Mouse (Mus musculus) limb, embryonic 11.5 days (tissue): ENCODE measurements around the gene Pde4d. TPM values are rescaled to one million over a fixed set of nuclear protein-coding genes. Genes with fewer than 3 reads are reported as not detected.

Source experiments
- ATAC-seq: fragments of 200-750 bp; cut with Nextera tagmentation; 2 replicates; pipeline ENCODE4 v1.8.0; 2017; ENCODE audit warnings: low read depth; ENCODE audit not compliant: insufficient number of reproducible peaks, low FRiP score, low TSS enrichment
- DNase-seq: peaks from one replicate; pipeline ENCODE4 v3.0.0-alpha.2; 2015; ENCODE audit warnings: low spot score
- H3K27ac ChIP-seq: fragments of 300-500 bp; sonication (generic); replicated peaks from 2 replicates; pipeline ENCODE4 v1.5.1; 2014; ENCODE audit warnings: low read depth, mild to moderate bottlenecking, low read length
- H3K27me3 ChIP-seq: fragments of 300-500 bp; sonication (generic); 2 replicates; pipeline ENCODE4 v1.6.1; 2014; ENCODE audit warnings: mild to moderate bottlenecking, low read length, mixed read lengths; ENCODE audit not compliant: control insufficient read depth, insufficient read depth
- H3K36me3 ChIP-seq: fragments of 300-500 bp; sonication (generic); 2 replicates; pipeline ENCODE4 v1.6.1; 2014; ENCODE audit warnings: mild to moderate bottlenecking, low read length, moderate library complexity, mixed read lengths; ENCODE audit not compliant: control insufficient read depth, insufficient read depth
- H3K4me1 ChIP-seq: fragments of 300-500 bp; sonication (generic); 2 replicates; pipeline ENCODE4 v1.6.1; 2014; ENCODE audit warnings: low read length, mixed read lengths; ENCODE audit not compliant: control insufficient read depth, insufficient read depth
- H3K4me2 ChIP-seq: fragments of 300-500 bp; sonication (generic); 2 replicates; pipeline ENCODE4 v1.6.1; 2014; ENCODE audit warnings: low read depth, mild to moderate bottlenecking, moderate library complexity; ENCODE audit not compliant: severe bottlenecking
- H3K4me3 ChIP-seq: fragments of 300-500 bp; sonication (generic); 2 replicates; pipeline ENCODE4 v1.5.1; 2014; ENCODE audit warnings: low read depth, low read length
- H3K9ac ChIP-seq: fragments of 300-500 bp; sonication (generic); 2 replicates; pipeline ENCODE4 v1.6.1; 2014; ENCODE audit warnings: mild to moderate bottlenecking, low read length
- H3K9me3 ChIP-seq: fragments of 300-500 bp; sonication (generic); 2 replicates; pipeline ENCODE4 v1.6.1; 2016; ENCODE audit warnings: low read length; ENCODE audit not compliant: control insufficient read depth
- WGBS: fragments of 180-500 bp; shearing (Covaris S2); extraction: QIAGEN DNeasy Blood & Tissue Kit; methylation state at CpG from one replicate; pipeline ENCODE4 v1.1.7; 2014; 5-methylcytosine and 5-hydroxymethylcytosine counted together
- polyA plus RNA-seq: library from polyadenylated mRNA; unstranded; fragments of >200 nt; fragmentation: Nextera tagmentation; extraction: Ambion mirVana; gene quantifications from 2 replicates; pipeline ENCODE4 v1.2.1, GENCODE M21; 2014

Pde4d gene
- polyA plus RNA-seq, 1 experiment from 2014 or later = 13.3 TPM

DNA sequence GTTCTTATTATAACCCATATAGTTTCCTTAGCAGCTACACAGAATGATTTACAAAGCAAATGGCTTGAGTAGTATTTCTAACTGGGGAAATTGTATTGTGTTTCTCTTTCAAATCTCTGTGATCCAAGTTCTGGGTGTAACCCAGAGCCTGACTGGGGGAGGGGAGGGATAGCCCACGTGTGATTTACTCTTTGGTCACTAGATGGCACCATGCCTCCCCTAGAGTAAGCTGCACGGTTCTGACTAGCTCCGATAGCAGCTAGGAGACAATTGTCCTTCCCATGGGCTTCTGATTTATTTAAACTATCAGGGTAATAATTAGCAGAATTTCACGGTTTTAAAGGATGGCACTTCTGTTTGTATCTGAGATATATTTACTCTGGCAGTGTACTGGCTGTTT, 893.8 kb downstream of the Pde4d start:
- no peaks in the 10 kb centered on the region for H3K9me3 ChIP-seq
- no peak overlapping the region for H3K27ac ChIP-seq
- ATAC-seq = 0 out of 2 replicates have a peak, but pooled peaks have one; percentile 62
- no peaks in the 10 kb centered on the region for H3K36me3 ChIP-seq
- H3K4me1 ChIP-seq = no peaks in the 10 kb centered on the region
- 1% methylated on average over 4 of the region's 4 CpGs for WGBS
- H3K4me2 ChIP-seq = no peak overlapping the region
- peak; percentile 72 for DNase-seq
- H3K27me3 ChIP-seq = no peaks in the 10 kb centered on the region
- H3K4me3 ChIP-seq = no peak overlapping the region
- no peak overlapping the region for H3K9ac ChIP-seq

DNA sequence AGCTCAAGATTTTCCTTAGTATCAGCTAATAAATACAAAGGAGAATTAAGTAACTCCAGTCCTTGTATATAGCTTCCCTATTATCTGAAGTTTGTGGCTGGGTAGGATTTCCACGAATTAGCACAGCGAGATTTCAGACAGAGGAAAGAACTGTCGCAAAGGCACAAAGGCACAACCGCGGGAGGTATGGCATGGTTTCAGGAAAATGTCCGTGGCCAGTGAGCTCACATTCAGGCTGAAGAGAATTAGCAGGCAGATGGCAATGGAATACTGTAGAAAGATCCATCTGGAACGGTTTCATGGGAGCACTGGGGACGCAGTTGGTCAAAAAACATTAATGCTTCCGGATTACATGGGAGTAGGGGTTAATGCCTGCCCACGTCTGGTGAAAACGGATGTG, 898.0 kb downstream of the Pde4d start:
- Histone ChIP-seq H3K9me3 (no peaks in the 10 kb centered on the region), H3K4me3 (no peak overlapping the region), H3K4me2 (no peak overlapping the region), H3K27me3 (no peaks in the 10 kb centered on the region), H3K9ac (no peak overlapping the region), H3K4me1 (no peaks in the 10 kb centered on the region), H3K36me3 (no peaks in the 10 kb centered on the region), H3K27ac (no peak overlapping the region)
- ATAC-seq = no peak
- DNase-seq = no peak
- 76% methylated on average over 11 of the region's 11 CpGs for WGBS

DNA sequence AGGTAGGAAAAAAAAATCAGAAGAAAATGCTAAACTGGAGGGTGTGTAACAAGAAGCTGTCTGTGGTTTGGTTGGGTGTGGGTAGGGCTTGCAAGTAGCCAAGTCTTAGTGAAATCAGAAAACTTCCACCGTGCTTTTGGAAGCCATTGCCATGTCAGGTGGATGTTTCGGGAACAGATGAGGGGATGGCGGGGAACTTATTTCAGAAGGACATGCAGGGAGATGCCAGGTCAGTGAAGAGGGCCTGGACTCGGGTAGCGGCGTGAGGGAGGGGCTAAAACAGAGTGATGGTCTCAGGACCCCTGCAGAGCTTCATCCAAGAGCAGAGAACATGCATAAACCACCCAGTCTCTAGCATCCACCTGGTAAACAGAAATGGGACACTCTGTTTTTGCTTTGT, 898.6 kb downstream of the Pde4d start:
- no peak for ATAC-seq
- H3K27ac ChIP-seq = no peak overlapping the region
- H3K9ac ChIP-seq = no peak overlapping the region
- WGBS = 80% methylated on average over 6 of the region's 6 CpGs
- no peak overlapping the region for H3K4me2 ChIP-seq
- H3K4me3 ChIP-seq = no peak overlapping the region
- H3K27me3 ChIP-seq = no peaks in the 10 kb centered on the region
- no peaks in the 10 kb centered on the region for H3K36me3 ChIP-seq
- H3K4me1 ChIP-seq = no peaks in the 10 kb centered on the region
- H3K9me3 ChIP-seq = no peaks in the 10 kb centered on the region
- no peak for DNase-seq

DNA sequence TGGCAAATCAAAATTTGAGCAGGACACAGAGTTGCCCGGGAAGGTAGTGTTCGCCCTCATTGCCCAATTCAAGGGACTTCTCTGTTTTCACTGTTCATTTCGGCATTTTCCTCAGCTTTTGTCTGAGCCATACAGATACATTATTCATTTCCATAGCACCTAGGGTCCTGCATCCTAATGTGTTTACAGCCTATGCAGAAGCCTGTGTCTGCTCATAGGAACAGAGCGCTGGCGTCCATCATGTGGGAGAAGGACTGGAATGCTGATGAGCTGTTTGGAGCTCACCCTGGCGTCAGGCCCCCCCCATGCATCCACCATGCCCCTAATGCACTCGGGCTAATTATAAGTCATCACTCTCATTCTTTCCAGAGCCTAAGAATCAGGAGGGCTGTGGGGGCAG, 900.4 kb downstream of the Pde4d start:
- WGBS = 85% methylated on average over 7 of the region's 7 CpGs
- ATAC-seq = no peak
- no peak for DNase-seq
- Histone ChIP-seq H3K4me3 (no peak overlapping the region), H3K27me3 (no peaks in the 10 kb centered on the region), H3K4me2 (no peak overlapping the region), H3K4me1 (no peaks in the 10 kb centered on the region), H3K9me3 (no peaks in the 10 kb centered on the region), H3K27ac (no peak overlapping the region), H3K36me3 (no peaks in the 10 kb centered on the region), H3K9ac (no peak overlapping the region)

DNA sequence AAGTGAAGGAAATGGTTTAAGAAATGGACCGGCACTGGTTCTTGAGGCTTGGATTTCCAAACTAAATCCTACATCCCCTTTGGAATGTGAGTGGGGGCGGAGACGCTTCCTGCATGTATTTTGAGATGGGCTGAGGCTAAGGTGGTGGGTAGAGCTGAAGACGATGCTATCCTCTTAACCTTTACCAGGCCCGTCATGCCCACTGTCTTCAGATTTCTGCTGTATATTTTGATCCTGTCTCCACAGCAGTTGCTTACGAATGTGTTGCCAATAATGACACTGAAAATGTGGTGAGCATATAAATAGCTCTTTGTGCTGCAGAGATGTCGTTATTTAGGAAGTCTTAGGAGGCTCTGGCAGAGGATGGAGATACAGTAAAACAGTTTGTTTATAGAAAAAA, 904.3 kb downstream of the Pde4d start:
- Histone ChIP-seq H3K27ac (no peak overlapping the region), H3K4me3 (no peak overlapping the region), H3K9me3 (no peaks in the 10 kb centered on the region), H3K27me3 (no peaks in the 10 kb centered on the region), H3K9ac (no peak overlapping the region), H3K36me3 (no peaks in the 10 kb centered on the region), H3K4me2 (no peak overlapping the region), H3K4me1 (no peaks in the 10 kb centered on the region)
- DNase-seq (no peak), ATAC-seq (no peak)
- 87% methylated on average over 7 of the region's 7 CpGs for WGBS

DNA sequence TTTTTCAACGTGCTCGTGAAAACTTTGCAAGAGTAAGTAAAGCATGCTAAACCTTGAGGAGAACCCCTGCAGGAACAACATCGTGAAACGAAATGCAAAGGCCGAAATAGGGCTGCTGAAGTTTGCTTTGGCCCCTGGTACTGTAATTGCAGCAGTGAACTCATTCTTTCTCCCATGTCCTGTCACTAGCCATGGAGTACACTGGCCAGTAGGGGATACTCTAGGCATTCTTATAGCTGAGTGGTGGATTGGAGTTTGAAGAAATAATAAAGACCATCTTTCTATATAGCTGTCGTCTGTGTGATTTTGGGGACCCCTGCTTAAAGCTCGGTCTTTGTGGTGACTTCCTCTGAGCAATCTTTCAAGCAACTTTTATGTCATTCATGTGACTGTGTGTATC, 906.5 kb downstream of the Pde4d start:
- DNase-seq (no peak), ATAC-seq (no peak)
- Histone ChIP-seq H3K27me3 (no peaks in the 10 kb centered on the region), H3K4me2 (no peak overlapping the region), H3K36me3 (no peaks in the 10 kb centered on the region), H3K9ac (no peak overlapping the region), H3K4me1 (no peaks in the 10 kb centered on the region), H3K4me3 (no peak overlapping the region), H3K9me3 (no peaks in the 10 kb centered on the region), H3K27ac (no peak overlapping the region)
- 84% methylated on average over 7 of the region's 7 CpGs for WGBS

DNA sequence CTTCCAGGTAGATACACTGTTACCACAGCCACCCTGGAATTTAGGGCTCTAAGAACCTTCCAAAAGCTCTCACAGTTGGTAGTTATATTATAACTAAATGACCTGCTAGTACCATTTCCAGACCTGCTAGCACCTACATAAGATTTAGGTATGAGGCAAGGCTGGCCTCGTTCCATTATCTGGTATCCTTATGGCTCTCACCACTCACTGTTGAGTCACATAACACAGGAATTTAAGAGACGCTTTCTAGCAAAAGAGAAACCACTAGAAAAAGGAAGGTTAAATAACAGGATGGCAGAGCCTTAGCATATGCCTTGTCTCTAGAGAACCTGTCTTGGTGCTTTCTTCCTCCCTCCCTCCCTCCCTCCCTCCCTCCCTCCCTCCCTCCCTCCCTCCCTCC, 910.2 kb downstream of the Pde4d start:
- Histone ChIP-seq H3K27me3 (no peaks in the 10 kb centered on the region), H3K4me1 (no peaks in the 10 kb centered on the region), H3K9me3 (no peaks in the 10 kb centered on the region), H3K27ac (no peak overlapping the region), H3K4me2 (no peak overlapping the region), H3K4me3 (no peak overlapping the region), H3K36me3 (no peaks in the 10 kb centered on the region), H3K9ac (no peak overlapping the region)
- DNase-seq = no peak
- no peak for ATAC-seq
- 84% methylated on average over 2 of the region's 2 CpGs for WGBS

DNA sequence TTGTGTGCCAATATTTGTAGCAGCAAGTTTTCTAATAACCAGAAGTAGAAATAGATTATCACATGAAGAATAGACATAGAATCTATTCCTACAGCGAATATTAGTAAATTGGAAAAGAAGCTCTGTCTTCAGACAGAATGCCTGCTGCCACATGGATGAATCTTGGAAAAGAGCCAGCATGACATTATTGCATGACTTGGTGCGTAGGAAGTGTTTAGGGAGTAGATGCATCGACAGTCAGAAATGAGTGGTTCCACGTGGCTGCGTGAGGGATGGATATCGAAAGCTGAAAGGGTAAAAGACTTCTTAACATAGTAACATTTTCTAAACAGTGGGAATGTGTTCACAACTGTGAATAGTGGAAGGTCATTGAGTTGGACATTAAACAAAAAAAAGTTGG, 912.6 kb downstream of the Pde4d start:
- no peak overlapping the region for H3K9ac ChIP-seq
- no peaks in the 10 kb centered on the region for H3K36me3 ChIP-seq
- no peak overlapping the region for H3K4me2 ChIP-seq
- no peaks in the 10 kb centered on the region for H3K27me3 ChIP-seq
- H3K9me3 ChIP-seq = no peaks in the 10 kb centered on the region
- no peak overlapping the region for H3K27ac ChIP-seq
- 95% methylated on average over 6 of the region's 6 CpGs for WGBS
- no peak overlapping the region for H3K4me3 ChIP-seq
- H3K4me1 ChIP-seq = no peaks in the 10 kb centered on the region
- DNase-seq (no peak), ATAC-seq (no peak)

DNA sequence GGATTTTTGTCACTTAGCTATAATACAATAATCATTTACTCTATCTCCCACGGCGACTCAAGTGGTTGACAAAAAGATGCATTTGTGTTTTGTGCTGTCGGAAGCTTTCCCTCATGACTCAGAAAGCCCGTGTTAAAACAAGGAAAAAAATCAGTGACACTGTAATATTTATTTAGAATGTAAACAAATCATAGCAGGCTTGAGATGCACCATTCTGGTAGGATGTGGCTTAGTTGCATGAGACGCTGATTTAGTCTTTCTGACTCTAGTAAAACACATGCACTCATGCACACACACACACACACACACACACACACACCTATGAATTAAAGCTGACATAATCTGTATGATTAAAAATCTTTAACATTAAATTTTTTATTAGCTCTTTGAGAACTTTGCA, 924.7 kb downstream of the Pde4d start:
- ATAC-seq = no peak
- no peak overlapping the region for H3K27ac ChIP-seq
- no peak overlapping the region for H3K4me3 ChIP-seq
- no peak for DNase-seq
- H3K9ac ChIP-seq = no peak overlapping the region
- no peak overlapping the region for H3K4me2 ChIP-seq
- H3K9me3 ChIP-seq = no peaks in the 10 kb centered on the region
- no peaks in the 10 kb centered on the region for H3K36me3 ChIP-seq
- no peaks in the 10 kb centered on the region for H3K27me3 ChIP-seq
- H3K4me1 ChIP-seq = no peaks in the 10 kb centered on the region
- WGBS = 91% methylated on average over 5 of the region's 5 CpGs
